Mouse (Mus musculus) frontal cortex, postnatal 14 days (tissue): ENCODE data around the gene Rpn1.
"Not testable (repeated sequence)": the region's sequence is repeated elsewhere in the genome, so short reads cannot be mapped to it uniquely, and the experiment has no call there.

Experiments used
- DNase-seq, 2 experiments: peaks; one replicate each; pipeline ENCODE4 v3.0.0; 2022; ENCODE audit warnings: low spot score in 2 of 2

Rpn1 gene

GRCm38 (mm10) chr6:88121781-88122180 lies 37.5 kb downstream of the Rpn1 start:
- DNase-seq, result no peak

GRCm38 (mm10) chr6:88123150-88123857 lies 39.0 kb downstream of the Rpn1 start:
- no peak for DNase-seq

- DNase-seq, result peak in 1 of 2 experiments; percentile 45
Measured at GRCm38 (mm10) chr6:88123858-88124261, 39.6 kb downstream of the Rpn1 start.

- DNase-seq, result no peak
Measured at GRCm38 (mm10) chr6:88124551-88124950, 40.3 kb downstream of the Rpn1 start.

GRCm38 (mm10) chr6:88125815-88126214 lies 41.5 kb downstream of the Rpn1 start:
- DNase-seq, result not testable (repeated sequence)

GRCm38 (mm10) chr6:88131521-88131920 lies 47.2 kb downstream of the Rpn1 start:
- DNase-seq, result no peak

- DNase-seq, result no peak
Measured at GRCm38 (mm10) chr6:88132051-88132450, 47.8 kb downstream of the Rpn1 start.

- no peak for DNase-seq
Measured at GRCm38 (mm10) chr6:88133061-88133460, 48.8 kb downstream of the Rpn1 start.

GRCm38 (mm10) chr6:88133878-88134277 lies 49.6 kb downstream of the Rpn1 start:
- no peak for DNase-seq

GRCm38 (mm10) chr6:88136201-88136631 lies 51.9 kb downstream of the Rpn1 start:
- DNase-seq, result no peak

- no peak for DNase-seq
Measured at GRCm38 (mm10) chr6:88138485-88138884, 54.2 kb downstream of the Rpn1 start.

- DNase-seq, result peak; percentile 64 to 65
Measured at GRCm38 (mm10) chr6:88140264-88140663, 56.0 kb downstream of the Rpn1 start.

- no peak for DNase-seq
Measured at GRCm38 (mm10) chr6:88145793-88146192, 61.5 kb downstream of the Rpn1 start.

GRCm38 (mm10) chr6:88146576-88146975 lies 62.3 kb downstream of the Rpn1 start:
- DNase-seq, result no peak

GRCm38 (mm10) chr6:88147411-88148003 lies 63.2 kb downstream of the Rpn1 start:
- no peak for DNase-seq

GRCm38 (mm10) chr6:88151335-88151734 lies 67.1 kb downstream of the Rpn1 start:
- DNase-seq, result no peak

- no peak for DNase-seq
Measured at GRCm38 (mm10) chr6:88152127-88152705, 67.9 kb downstream of the Rpn1 start.

- DNase-seq, result no peak
Measured at GRCm38 (mm10) chr6:88152979-88153378, 68.7 kb downstream of the Rpn1 start.
